Comparison of ENCODE assay signal across 9 mouse cellular contexts in genomic region chr4:136181367-136181766, GRCm38 (mm10). TPM values are rescaled to one million over a fixed set of nuclear protein-coding genes. Genes with fewer than 3 reads are reported as not detected.
DNase-seq lines count a peak whose midpoint lies in the region; ATAC-seq and TF ChIP-seq lines count a peak whose summit lies in the region.
"Had no signal": no experiment of that assay in that cellular context is flagged by ENCODE, and none has a peak within 500 bp of the region (broad histone marks: within the 10 kb centered on the region; RNA-seq: fewer than 3 reads in every experiment).

No protein-coding gene starts in this region.

- no peak for ATAC-seq in forebrain, embryonic 11.5 days (replicated peaks; ENCODE audit: low FRiP score)
- no peak for ATAC-seq in forebrain, embryonic 16.5 days
- no peak for ATAC-seq in lung, embryonic 14.5 days (ENCODE audit: insufficient read depth)
- no peak for ATAC-seq in hindbrain, postnatal 0 days
- no peak for ATAC-seq in neural tube, embryonic 14.5 days (ENCODE audit: low read depth)

- no peak overlapping the region for H3K4me3 ChIP-seq in forebrain, embryonic 11.5 days (ENCODE audit: low read depth, low read length)
- no peak overlapping the region for H3K4me3 ChIP-seq in forebrain, embryonic 16.5 days (replicated peaks; ENCODE audit: low read length)
- no peak overlapping the region for H3K4me3 ChIP-seq in lung, embryonic 14.5 days (ENCODE audit: low read depth, low read length)
- no peak overlapping the region for H3K4me3 ChIP-seq in hindbrain, postnatal 0 days (ENCODE audit: low read length)
- no peak overlapping the region for H3K4me3 ChIP-seq in neural tube, embryonic 14.5 days (ENCODE audit: low read depth, low read length)

- H3K9ac ChIP-seq in forebrain, embryonic 11.5 days (ENCODE audit: low read length): no peak overlapping the region
- H3K9ac ChIP-seq in forebrain, embryonic 16.5 days (replicated peaks; ENCODE audit: low read depth, low read length): no peak overlapping the region
- no peak overlapping the region for H3K9ac ChIP-seq in lung, embryonic 14.5 days
- H3K9ac ChIP-seq in hindbrain, postnatal 0 days (replicated peaks; ENCODE audit: low read length): no peak overlapping the region
- H3K9ac ChIP-seq in neural tube, embryonic 14.5 days (replicated peaks; ENCODE audit: low read depth, low read length): no peak overlapping the region

- no peaks in the 10 kb centered on the region; the same call in 1 of the 2 replicates for H3K36me3 ChIP-seq in forebrain, embryonic 11.5 days (ENCODE audit: control insufficient read depth, insufficient read depth, low read length)
- no peaks in the 10 kb centered on the region for H3K36me3 ChIP-seq in forebrain, embryonic 16.5 days (ENCODE audit: control insufficient read depth, insufficient read depth)
- peaks cover 16% of the 10 kb centered on the region; the same call in 1 of the 2 replicates for H3K36me3 ChIP-seq in lung, embryonic 14.5 days (ENCODE audit: insufficient read depth)
- no peaks in the 10 kb centered on the region for H3K36me3 ChIP-seq in hindbrain, postnatal 0 days (ENCODE audit: insufficient read depth, low read length)
- no peaks in the 10 kb centered on the region for H3K36me3 ChIP-seq in neural tube, embryonic 14.5 days (ENCODE audit: control insufficient read depth, insufficient read depth, low read length)

- H3K4me1 ChIP-seq in forebrain, embryonic 11.5 days (replicated peaks; ENCODE audit: control insufficient read depth, insufficient read depth, low read length): peaks cover 6% of the 10 kb centered on the region; the same call in 1 of the 2 replicates
- H3K4me1 ChIP-seq in forebrain, embryonic 16.5 days (replicated peaks; ENCODE audit: control insufficient read depth, insufficient read depth, low read length): peaks cover 23% of the 10 kb centered on the region
- peaks cover 23% of the 10 kb centered on the region for H3K4me1 ChIP-seq in lung, embryonic 14.5 days (ENCODE audit: insufficient read depth)
- H3K4me1 ChIP-seq in hindbrain, postnatal 0 days (ENCODE audit: insufficient read depth, low read length): peaks cover 6% of the 10 kb centered on the region; the same call in 1 of the 2 replicates
- H3K4me1 ChIP-seq in neural tube, embryonic 14.5 days (ENCODE audit: control insufficient read depth, insufficient read depth, low read length): 0 out of 2 replicates have a peak, but pooled peaks cover 13% of the 10 kb centered on the region

- no peak overlapping the region for H3K4me2 ChIP-seq in forebrain, embryonic 11.5 days (ENCODE audit: low read depth, low read length, severe bottlenecking)
- H3K4me2 ChIP-seq in forebrain, embryonic 16.5 days (ENCODE audit: low read length): no peak overlapping the region
- H3K4me2 ChIP-seq in lung, embryonic 14.5 days: peak overlapping the region; percentile 60
- peak overlapping the region; percentile 70 for H3K4me2 ChIP-seq in hindbrain, postnatal 0 days (ENCODE audit: low read depth, low read length)
- peak overlapping the region; percentile 54; the same call in 1 of the 2 replicates for H3K4me2 ChIP-seq in neural tube, embryonic 14.5 days (ENCODE audit: low read depth, low read length)

- peak; percentile 49 for DNase-seq in forebrain, embryonic 11.5 days (ENCODE audit: low spot score)
- DNase-seq in lung, embryonic 14.5 days: peak; percentile 59
- no peak for DNase-seq in lung, postnatal 25 days (ENCODE audit: low spot score)
- DNase-seq in hindbrain, postnatal 0 days (ENCODE audit: low spot score): no peak
- no peak for DNase-seq in MN1 (ENCODE audit: low spot score)
- no peak for DNase-seq in cerebellum, adult 9-10 months

- no peak overlapping the region for H3K27ac ChIP-seq in forebrain, embryonic 11.5 days (ENCODE audit: low read depth, low read length)
- H3K27ac ChIP-seq in forebrain, embryonic 16.5 days (ENCODE audit: low read length): no peak overlapping the region
- peak overlapping the region; percentile 22; the same call in 1 of the 2 replicates for H3K27ac ChIP-seq in lung, embryonic 14.5 days (ENCODE audit: low read depth)
- H3K27ac ChIP-seq in hindbrain, postnatal 0 days: no peak overlapping the region
- no peak overlapping the region for H3K27ac ChIP-seq in neural tube, embryonic 14.5 days (ENCODE audit: low read depth, low read length)

- 0 out of 2 replicates have a peak, but pooled peaks have one; percentile 25 for TF ChIP-seq CTCF in lung, embryonic 14.5 days (IDR thresholded peaks at IDR 0.05; ENCODE audit: low read depth)
- TF ChIP-seq CTCF in hindbrain, postnatal 0 days (IDR thresholded peaks at IDR 0.05; ENCODE audit: low read depth): peak; percentile 38; the same call in 1 of the 2 replicates

- no peaks in the 10 kb centered on the region for H3K27me3 ChIP-seq in forebrain, embryonic 11.5 days (ENCODE audit: control insufficient read depth, insufficient read depth, low read length)
- no peaks in the 10 kb centered on the region for H3K27me3 ChIP-seq in forebrain, embryonic 16.5 days (replicated peaks; ENCODE audit: control insufficient read depth, insufficient read depth, low read length)
- H3K27me3 ChIP-seq in lung, embryonic 14.5 days (ENCODE audit: insufficient read depth, low read length): no peaks in the 10 kb centered on the region
- no peaks in the 10 kb centered on the region for H3K27me3 ChIP-seq in hindbrain, postnatal 0 days (ENCODE audit: insufficient read depth, low read length)
- H3K27me3 ChIP-seq in neural tube, embryonic 14.5 days (ENCODE audit: control insufficient read depth, insufficient read depth, low read length): no peaks in the 10 kb centered on the region

- H3K9me3 ChIP-seq in forebrain, embryonic 11.5 days (ENCODE audit: control insufficient read depth, low read length): no peaks in the 10 kb centered on the region
- H3K9me3 ChIP-seq in forebrain, embryonic 16.5 days (ENCODE audit: control insufficient read depth, low read length): no peaks in the 10 kb centered on the region
- H3K9me3 ChIP-seq in lung, embryonic 14.5 days (ENCODE audit: low read depth, low read length): no peaks in the 10 kb centered on the region
- H3K9me3 ChIP-seq in hindbrain, postnatal 0 days (ENCODE audit: low read length): no peaks in the 10 kb centered on the region
- no peaks in the 10 kb centered on the region for H3K9me3 ChIP-seq in neural tube, embryonic 14.5 days (ENCODE audit: control insufficient read depth, low read length)

- WGBS in forebrain, embryonic 11.5 days: 23% methylated on average over 12 of the region's 12 CpGs
- 29% methylated on average over 12 of the region's 12 CpGs for WGBS in forebrain, embryonic 16.5 days
- 27% methylated on average over 12 of the region's 12 CpGs for WGBS in lung, embryonic 14.5 days
- WGBS in hindbrain, postnatal 0 days: 32% methylated on average over 12 of the region's 12 CpGs
- 36% methylated on average over 12 of the region's 12 CpGs for WGBS in neural tube, embryonic 14.5 days

RNA-seq across cellular contexts. Expression of gene E2f2, which starts 9.2 kb away (rescaled TPM):
- polyA plus RNA-seq in forebrain, embryonic 11.5 days (2014; fragmentation: Nextera tagmentation; extraction: Ambion mirVana): 9.4 and 10.2 TPM in 2 replicates
- 3.9 and 4.3 TPM in 2 replicates for polyA plus RNA-seq in forebrain, embryonic 16.5 days (2015; fragmentation: Nextera tagmentation; extraction: Ambion mirVana)
- polyA plus RNA-seq in lung, embryonic 14.5 days (2014; fragmentation: Nextera tagmentation; extraction: Ambion mirVana): 5.5 and 6.5 TPM in 2 replicates
- 3.5 and 3.7 TPM in 2 replicates for total RNA-seq in hindbrain, postnatal 0 days (2014; rRNA removed)
- 2.3 and 2.4 TPM in 2 replicates for polyA plus RNA-seq in hindbrain, postnatal 0 days (2015; fragmentation: Nextera tagmentation; extraction: Ambion mirVana)
- 0.76 and 1.4 TPM in 2 replicates for polyA plus RNA-seq in neural tube, embryonic 14.5 days (2014; fragmentation: Nextera tagmentation; extraction: Ambion mirVana)

RNA-seq across cellular contexts. Expression of gene Asap3, which starts 24.8 kb away (rescaled TPM):
- polyA plus RNA-seq in forebrain, embryonic 11.5 days (2014; fragmentation: Nextera tagmentation; extraction: Ambion mirVana): 4.1 and 4.3 TPM in 2 replicates
- polyA plus RNA-seq in forebrain, embryonic 16.5 days (2015; fragmentation: Nextera tagmentation; extraction: Ambion mirVana): 3.7 and 4.1 TPM in 2 replicates
- polyA plus RNA-seq in lung, embryonic 14.5 days (2014; fragmentation: Nextera tagmentation; extraction: Ambion mirVana): 4.4 and 5.4 TPM in 2 replicates
- 9.1 and 10.5 TPM in 2 replicates for total RNA-seq in hindbrain, postnatal 0 days (2014; rRNA removed)
- 4.1 TPM in 2 replicates for polyA plus RNA-seq in hindbrain, postnatal 0 days (2015; fragmentation: Nextera tagmentation; extraction: Ambion mirVana)
- 2.4 and 4.8 TPM in 2 replicates for polyA plus RNA-seq in neural tube, embryonic 14.5 days (2014; fragmentation: Nextera tagmentation; extraction: Ambion mirVana)
- total RNA-seq: megakaryocyte-erythroid progenitor cell, adult 5-6 weeks had no signal

RNA-seq across cellular contexts. Expression of gene Id3, which starts 38.1 kb away (rescaled TPM):
- polyA plus RNA-seq in forebrain, embryonic 11.5 days (2014; fragmentation: Nextera tagmentation; extraction: Ambion mirVana): 351 and 380 TPM in 2 replicates
- polyA plus RNA-seq in forebrain, embryonic 16.5 days (2015; fragmentation: Nextera tagmentation; extraction: Ambion mirVana): 85.1 and 102 TPM in 2 replicates
- polyA plus RNA-seq in lung, embryonic 14.5 days (2014; fragmentation: Nextera tagmentation; extraction: Ambion mirVana): 469 and 477 TPM in 2 replicates
- 204 and 344 TPM in 2 replicates for total RNA-seq in hindbrain, postnatal 0 days (2014; rRNA removed)
- 253 and 254 TPM in 2 replicates for polyA plus RNA-seq in hindbrain, postnatal 0 days (2015; fragmentation: Nextera tagmentation; extraction: Ambion mirVana)
- 156 and 196 TPM in 2 replicates for polyA plus RNA-seq in neural tube, embryonic 14.5 days (2014; fragmentation: Nextera tagmentation; extraction: Ambion mirVana)

Comparison
In these comparisons a context has a peak if more than half of its experiments do, and no peak if none do; other contexts are left out.
1. DNase-seq: peak in forebrain, embryonic 11.5 days (single experiment) and lung, embryonic 14.5 days (single experiment); none in lung, postnatal 25 days (single experiment), hindbrain, postnatal 0 days (single experiment), MN1 (single experiment) and cerebellum, adult 9-10 months (single experiment).
2. H3K4me2 ChIP-seq: peak in lung, embryonic 14.5 days (single experiment), hindbrain, postnatal 0 days (single experiment) and neural tube, embryonic 14.5 days (single experiment); none in forebrain, embryonic 11.5 days (single experiment) and forebrain, embryonic 16.5 days (single experiment).